Mouse (Mus musculus) lung, adult 2 months (tissue): ENCODE measurements around the gene Gm49369.

Experiments used
- CTCF ChIP-seq: fragments of 200-500 bp; IDR thresholded peaks from 2 replicates; pipeline ENCODE4 v1.5.1; 2011; ENCODE audit warnings: mild to moderate bottlenecking, low read length, control low read depth; ENCODE audit not compliant: insufficient read depth
- POLR2A ChIP-seq: fragments of 200-500 bp; IDR thresholded peaks from 2 replicates; pipeline ENCODE4 v1.6.1; 2011; ENCODE audit warnings: low read depth, mild to moderate bottlenecking, control low read depth, low read length, borderline replicate concordance; ENCODE audit errors: extremely low read depth

DNA sequence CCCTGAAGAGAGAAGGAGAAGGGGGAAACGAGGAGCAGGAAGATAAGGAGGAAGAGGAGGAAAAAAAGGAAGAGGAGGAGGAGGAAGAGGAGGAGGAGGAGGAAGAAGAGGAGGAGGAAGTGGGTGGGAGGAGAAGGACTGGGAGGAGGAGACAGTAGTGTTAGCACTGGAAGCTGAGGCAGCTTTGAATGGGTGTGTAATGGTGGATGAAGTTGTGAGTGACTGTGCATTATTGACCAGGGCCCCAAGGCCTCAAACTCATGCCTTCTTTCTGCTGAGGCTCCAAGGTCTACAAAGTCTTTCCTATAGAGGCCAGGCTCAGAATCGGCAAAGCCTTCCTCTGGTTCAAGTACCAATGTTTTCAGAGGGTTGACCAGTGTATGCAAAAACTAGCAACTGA is 39.4 kb upstream of the Gm49369 start:
- TF ChIP-seq CTCF, result no peak
- no peak for TF ChIP-seq POLR2A
